Mouse (Mus musculus): Measurements from ENCODE around the gene Rnf152.

DNA sequence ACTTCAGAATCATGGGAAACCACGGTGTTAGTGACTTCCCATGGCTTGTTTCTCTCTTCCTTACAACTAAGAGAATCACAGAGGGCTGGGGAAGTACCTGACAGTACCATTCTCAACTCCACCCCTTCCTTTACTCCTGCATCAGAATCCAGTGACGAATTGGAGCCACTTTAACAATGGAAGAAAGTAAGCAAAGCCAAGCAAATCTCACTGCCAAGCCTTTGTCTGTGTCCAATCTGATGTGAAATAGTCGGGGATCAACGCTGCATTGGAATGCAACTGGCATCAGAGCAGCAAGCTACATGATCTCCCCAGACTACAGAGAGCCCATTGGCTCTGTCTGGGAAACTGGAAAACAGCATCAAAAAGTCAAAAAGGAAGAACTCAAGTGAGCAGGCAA, 31.9 kb downstream of the Rnf152 start:
- TF ChIP-seq CTCF (IDR thresholded peaks at IDR 0.05; ENCODE audit: control insufficient read depth, insufficient read depth, insufficient replicate concordance, low read depth, low read length) (no peak), POLR2A (IDR thresholded peaks at IDR 0.05; ENCODE audit: control insufficient read depth, low read depth, low read length) (no peak)
